Mouse (Mus musculus) CH12.LX (cell line): Measurements from ENCODE around the gene Steap3. TPM values are rescaled to one million over a fixed set of nuclear protein-coding genes. Genes with fewer than 3 reads are reported as not detected.

Experiments
- DNase-seq: peaks from one replicate; pipeline ENCODE4 v3.0.0-alpha.2; 2013; ENCODE audit errors: extremely low read depth
- H3K27ac ChIP-seq: 2 replicates; pipeline ENCODE4 v1.5.1; 2012; ENCODE audit warnings: low read depth, mild to moderate bottlenecking, control low read depth, moderate library complexity; ENCODE audit not compliant: insufficient read depth
- H3K27me3 ChIP-seq: replicated peaks from 2 replicates; pipeline ENCODE3; 2012; ENCODE audit warnings: inconsistent platforms
- H3K36me3 ChIP-seq, 2 experiments: replicated peaks in 1 of 2; 2 replicates each; pipeline versions ENCODE3 to v1.6.1; 2012; ENCODE audit warnings: inconsistent platforms in 1 of 2, low read length in 1 of 2, mild to moderate bottlenecking in 1 of 2, mixed read lengths in 1 of 2, moderate library complexity in 1 of 2; ENCODE audit not compliant: control insufficient read depth in 1 of 2, insufficient read depth in 1 of 2
- H3K4me1 ChIP-seq, 2 experiments: 2 replicates each; pipeline ENCODE4 v1.6.1; 2012; ENCODE audit warnings: inconsistent platforms in 1 of 2, moderate library complexity in 1 of 2; ENCODE audit not compliant: insufficient read depth in 2 of 2, control insufficient read depth in 1 of 2
- H3K4me2 ChIP-seq: 2 replicates; pipeline ENCODE4 v1.6.1; 2012; ENCODE audit warnings: low read depth, mild to moderate bottlenecking, control low read depth; ENCODE audit not compliant: poor library complexity, insufficient read depth, severe bottlenecking
- H3K4me3 ChIP-seq, 3 experiments: fragments of 150-350 bp in 1 of 3; sonication (generic) in 1 of 3; replicated peaks in 1 of 3; 2 replicates each; pipeline versions ENCODE3 to v1.5.1; 2011 to 2012; ENCODE audit warnings: low read depth in 2 of 3, low read length in 2 of 3, mild to moderate bottlenecking in 2 of 3, moderate library complexity in 2 of 3, control low read depth in 1 of 3, improper control_type of control experiment in 1 of 3, inconsistent platforms in 1 of 3, mixed read lengths in 1 of 3; ENCODE audit not compliant: poor library complexity in 1 of 3
- H3K79me2 ChIP-seq: replicated peaks from 2 replicates; pipeline ENCODE4 v1.6.1; 2012; ENCODE audit warnings: mild to moderate bottlenecking, moderate library complexity; ENCODE audit not compliant: control insufficient read depth, poor library complexity, insufficient read depth, severe bottlenecking; ENCODE audit errors: extremely low read depth
- H3K9ac ChIP-seq: 2 replicates; pipeline ENCODE4 v1.6.1; 2012; ENCODE audit warnings: low read depth, mild to moderate bottlenecking, control low read depth, moderate library complexity; ENCODE audit not compliant: insufficient read depth
- H3K9me3 ChIP-seq: replicated peaks from 2 replicates; pipeline ENCODE3; 2012; ENCODE audit warnings: low read length, inconsistent platforms, mixed read lengths
- CHD1 ChIP-seq: IDR thresholded peaks from 2 replicates; pipeline ENCODE4 v1.6.1; 2012; ENCODE audit warnings: low read depth, low read length, improper control_type of control experiment, inconsistent platforms
- CTCF ChIP-seq, 2 experiments: IDR thresholded peaks in 1 of 2; conservative IDR thresholded peaks in 1 of 2; 2 replicates each; pipeline ENCODE4 v1.5.1; 2011 to 2012; ENCODE audit warnings: low read depth in 2 of 2, low read length in 2 of 2, improper control_type of control experiment in 1 of 2, inconsistent platforms in 1 of 2, mild to moderate bottlenecking in 1 of 2, moderate library complexity in 1 of 2
- ELF1 ChIP-seq: IDR thresholded peaks from 2 replicates; pipeline ENCODE4 v1.6.1; 2014; ENCODE audit warnings: low read depth, mild to moderate bottlenecking, inconsistent platforms, low read length, improper control_type of control experiment
- EP300 ChIP-seq: IDR thresholded peaks from 2 replicates; pipeline ENCODE4 v1.6.1; 2011; ENCODE audit warnings: low read length, improper control_type of control experiment
- ETS1 ChIP-seq: conservative IDR thresholded peaks from 2 replicates; pipeline ENCODE4 v1.6.1; 2012; ENCODE audit warnings: low read depth, mild to moderate bottlenecking, inconsistent platforms, low read length, improper control_type of control experiment, moderate library complexity
- GABPA ChIP-seq: IDR thresholded peaks from 2 replicates; pipeline ENCODE4 v1.6.1; 2012; ENCODE audit warnings: low read depth, low read length, improper control_type of control experiment, inconsistent platforms; ENCODE audit not compliant: insufficient replicate concordance
- JUN ChIP-seq: IDR thresholded peaks from 2 replicates; pipeline ENCODE4 v1.6.1; 2011; ENCODE audit warnings: low read depth, mild to moderate bottlenecking, low read length, improper control_type of control experiment, moderate library complexity; ENCODE audit not compliant: insufficient read depth
- JUND ChIP-seq: conservative IDR thresholded peaks from 2 replicates; pipeline ENCODE4 v1.6.1; 2011; ENCODE audit warnings: low read depth, low read length, improper control_type of control experiment
- KAT2A ChIP-seq: IDR thresholded peaks from 2 replicates; pipeline ENCODE4 v1.6.1; 2012; ENCODE audit warnings: low read length, improper control_type of control experiment, inconsistent platforms; ENCODE audit not compliant: insufficient replicate concordance
- MAFK ChIP-seq: IDR thresholded peaks from 2 replicates; pipeline ENCODE4 v1.6.1; 2011; ENCODE audit warnings: low read length, improper control_type of control experiment; ENCODE audit not compliant: insufficient replicate concordance
- MAX ChIP-seq: IDR thresholded peaks from 2 replicates; pipeline ENCODE4 v1.6.1; 2011; ENCODE audit warnings: low read length, improper control_type of control experiment
- MAZ ChIP-seq: IDR thresholded peaks from 2 replicates; pipeline ENCODE4 v1.6.1; 2012; ENCODE audit warnings: low read depth, mild to moderate bottlenecking, inconsistent platforms, low read length, improper control_type of control experiment, moderate library complexity
- MEF2A ChIP-seq: IDR thresholded peaks from 2 replicates; pipeline ENCODE4 v1.6.1; 2014; ENCODE audit warnings: low read depth, mild to moderate bottlenecking, inconsistent platforms, low read length, improper control_type of control experiment, borderline replicate concordance
- MYC ChIP-seq: IDR thresholded peaks from 2 replicates; pipeline ENCODE4 v1.6.1; 2011; ENCODE audit warnings: low read depth, mild to moderate bottlenecking, improper control_type of control experiment, low read length
- NRF1 ChIP-seq: IDR thresholded peaks from 2 replicates; pipeline ENCODE4 v1.6.1; 2014; ENCODE audit warnings: low read depth, mild to moderate bottlenecking, inconsistent platforms, low read length, improper control_type of control experiment, moderate library complexity
- PAX5 ChIP-seq: IDR thresholded peaks from 2 replicates; pipeline ENCODE4 v1.6.1; 2012; ENCODE audit warnings: low read length, inconsistent platforms, mixed read lengths
- POLR2A ChIP-seq: IDR thresholded peaks from 2 replicates; pipeline ENCODE4 v1.6.1; 2011; ENCODE audit warnings: low read depth, mild to moderate bottlenecking, improper control_type of control experiment, low read length
- POLR2AphosphoS2 ChIP-seq: IDR thresholded peaks from 2 replicates; pipeline ENCODE4 v1.6.1; 2011; ENCODE audit warnings: low read depth, low read length, improper control_type of control experiment
- RAD21 ChIP-seq: IDR thresholded peaks from 2 replicates; pipeline ENCODE4 v1.6.1; 2011; ENCODE audit warnings: low read depth, mild to moderate bottlenecking, low read length, improper control_type of control experiment, moderate library complexity
- RCOR1 ChIP-seq: conservative IDR thresholded peaks from 2 replicates; pipeline ENCODE4 v1.6.1; 2012; ENCODE audit warnings: low read depth, mild to moderate bottlenecking, inconsistent platforms, low read length, improper control_type of control experiment
- TCF12 ChIP-seq: IDR thresholded peaks from 2 replicates; pipeline ENCODE4 v1.6.1; 2014; ENCODE audit warnings: low read depth, mild to moderate bottlenecking, inconsistent platforms, low read length, improper control_type of control experiment
- UBTF ChIP-seq: IDR thresholded peaks from 2 replicates; pipeline ENCODE4 v1.6.1; 2012; ENCODE audit warnings: low read depth, mild to moderate bottlenecking, inconsistent platforms, low read length, improper control_type of control experiment, moderate library complexity
- USF1 ChIP-seq: IDR thresholded peaks from 2 replicates; pipeline ENCODE4 v1.6.1; 2014; ENCODE audit warnings: low read depth, mild to moderate bottlenecking, inconsistent platforms, low read length, improper control_type of control experiment
- USF2 ChIP-seq: conservative IDR thresholded peaks from 2 replicates; pipeline ENCODE4 v1.6.1; 2011; ENCODE audit warnings: low read depth, low read length, improper control_type of control experiment
- ZC3H11A ChIP-seq: IDR thresholded peaks from 2 replicates; pipeline ENCODE4 v1.6.1; 2012; ENCODE audit warnings: low read depth, mild to moderate bottlenecking, inconsistent platforms, low read length, improper control_type of control experiment
- ZKSCAN1 ChIP-seq: IDR thresholded peaks from 2 replicates; pipeline ENCODE4 v1.6.1; 2012; ENCODE audit warnings: low read depth, inconsistent platforms, low read length, improper control_type of control experiment, borderline replicate concordance
- ZMIZ1 ChIP-seq: IDR thresholded peaks from 2 replicates; pipeline ENCODE4 v1.6.1; 2012; ENCODE audit warnings: low read depth, mild to moderate bottlenecking, inconsistent platforms, low read length, improper control_type of control experiment
- ZNF384 ChIP-seq: IDR thresholded peaks from 2 replicates; pipeline ENCODE4 v1.6.1; 2012; ENCODE audit warnings: low read depth, low read length, improper control_type of control experiment, inconsistent platforms
- dilution Hi-C: fragments of 300-500 bp; cut with MboI; formaldehyde crosslinking; loops from 2 replicates; pipeline ENCODE4 v1.14.3; 2020; ENCODE audit warnings: low sequenced_read_pairs; ENCODE audit not compliant: extremely low pct_unique_long_range_greater_than_20kb, extremely low pct_ligation_motif_present
- in situ Hi-C: fragments of 300-500 bp; cut with MboI; formaldehyde crosslinking; loops from 3 replicates; pipeline ENCODE4 v1.14.3; 2019; ENCODE audit warnings: low sequenced_read_pairs, low pct_ligation_motif_present, low pct_unique_long_range_greater_than_20kb, mixed read lengths
- polyA plus RNA-seq: library from polyadenylated mRNA; unstranded; fragments of >175 nt; gene quantifications from 2 replicates; pipeline ENCODE4 v1.2.1, GENCODE M21; 2012; ENCODE audit warnings: low read depth; ENCODE audit not compliant: insufficient read length
- total RNA-seq, 2 experiments: library from RNA; depleted of rRNA; stranded (reverse); fragments of 300-350 nt in 1 of 2; fragments of >200 nt in 1 of 2; gene quantifications; 2 replicates each; pipeline ENCODE4 v1.2.3; 2012 to 2014

Gene Steap3
- total and polyA plus RNA-seq, 3 experiments: 1.2 to 8.0 (median 2.9) TPM

DNA sequence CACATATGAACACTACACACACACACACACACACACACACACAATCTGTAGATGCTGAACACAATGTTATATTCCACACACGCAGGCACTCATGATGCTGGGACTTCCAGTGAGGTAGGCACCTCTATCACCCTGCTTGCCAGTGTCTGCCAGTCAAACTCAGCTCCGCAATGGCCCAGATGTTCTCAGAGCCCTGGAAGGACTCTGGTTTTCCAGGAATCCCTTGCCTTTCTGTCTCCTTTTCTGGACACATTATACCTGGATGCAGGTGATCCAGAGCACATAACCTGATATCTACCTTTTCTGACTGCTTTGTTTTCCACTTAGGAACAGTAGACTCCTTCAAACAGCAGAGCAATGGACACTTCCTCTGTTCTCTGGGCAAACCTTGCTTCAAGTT lies 75.8 kb downstream of the Steap3 start:
- in situ Hi-C loops: no loop called here
- TF ChIP-seq CHD1 (no peak), GABPA (no peak), JUN (no peak), MYC (no peak), MAX (no peak), POLR2A (no peak), ZKSCAN1 (no peak), EP300 (no peak), ETS1 (no peak), CTCF (conservative IDR thresholded peaks at IDR 0.05 in 1 of 2, IDR thresholded peaks at IDR 0.05 in 1 of 2; ENCODE audit: low read depth in 2 of 2, low read length in 2 of 2) (no peak), ZC3H11A (no peak), NRF1 (no peak), ZMIZ1 (no peak), RAD21 (no peak), JUND (no peak), USF2 (no peak), KAT2A (no peak), ZNF384 (no peak), UBTF (no peak), PAX5 (no peak)
- TF ChIP-seq, all 38 proteins: peak for 0
- Histone ChIP-seq H3K4me1 (peaks cover 11 to 28% of the 10 kb centered on the region in 2 experiments), H3K27me3 (no peaks in the 10 kb centered on the region), H3K4me3 (no peak overlapping the region), H3K9ac (no peak overlapping the region), H3K9me3 (no peaks in the 10 kb centered on the region), H3K27ac (no peak overlapping the region), H3K79me2 (no peaks in the 10 kb centered on the region), H3K36me3 (no peaks in the 10 kb centered on the region), H3K4me2 (no peak overlapping the region)
- no peak for DNase-seq
- dilution Hi-C loops: no loop called here

DNA sequence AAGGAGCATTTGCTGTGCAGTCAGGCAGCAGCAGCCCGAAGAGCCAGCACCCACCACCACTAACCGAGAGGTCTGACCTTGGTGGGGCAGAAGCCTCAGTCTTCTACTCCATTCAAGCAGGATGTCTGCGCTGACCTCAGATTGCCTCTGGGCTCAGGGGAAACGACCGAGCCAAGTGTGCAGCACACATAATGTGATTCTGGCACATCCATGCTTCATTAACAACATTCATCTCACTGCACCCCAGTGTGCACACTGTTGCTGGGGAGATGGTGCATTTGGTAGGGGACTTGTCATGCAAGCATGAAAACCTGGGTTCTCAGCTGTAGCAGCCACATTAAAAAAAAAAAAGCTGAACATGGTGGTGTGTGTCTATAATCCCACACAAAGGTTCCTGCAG lies 76.6 kb downstream of the Steap3 start:
- H3K36me3 ChIP-seq: no peaks in the 10 kb centered on the region
- no peak overlapping the region for H3K9ac ChIP-seq
- DNase-seq: no peak
- TF ChIP-seq UBTF: no peak
- no peak for TF ChIP-seq ETS1
- TF ChIP-seq MEF2A: no peak
- no peak for TF ChIP-seq POLR2A
- TF ChIP-seq MYC: no peak
- TF ChIP-seq USF2: no peak
- no peak for TF ChIP-seq MAFK
- no peak for TF ChIP-seq POLR2AphosphoS2
- TF ChIP-seq ZNF384: no peak
- no peak for TF ChIP-seq ZC3H11A
- no peak for TF ChIP-seq JUN
- TF ChIP-seq RCOR1: no peak
- TF ChIP-seq TCF12: no peak
- no peak for TF ChIP-seq USF1
- TF ChIP-seq MAZ: no peak
- TF ChIP-seq ELF1: no peak
- TF ChIP-seq CHD1: no peak
- H3K79me2 ChIP-seq: no peaks in the 10 kb centered on the region
- no peak overlapping the region for H3K27ac ChIP-seq
- in situ Hi-C loops (no loop called here), dilution Hi-C loops (no loop called here)
- no peak overlapping the region for H3K4me2 ChIP-seq
- peaks cover 2% of the 10 kb centered on the region for H3K9me3 ChIP-seq
- no peaks in the 10 kb centered on the region for H3K27me3 ChIP-seq
- H3K4me3 ChIP-seq: no peak overlapping the region
- H3K4me1 ChIP-seq: peaks cover 11 to 28% of the 10 kb centered on the region in 2 experiments
